Comparison of ENCODE assay signal across 1 mouse cellular context in the genomic region with DNA sequence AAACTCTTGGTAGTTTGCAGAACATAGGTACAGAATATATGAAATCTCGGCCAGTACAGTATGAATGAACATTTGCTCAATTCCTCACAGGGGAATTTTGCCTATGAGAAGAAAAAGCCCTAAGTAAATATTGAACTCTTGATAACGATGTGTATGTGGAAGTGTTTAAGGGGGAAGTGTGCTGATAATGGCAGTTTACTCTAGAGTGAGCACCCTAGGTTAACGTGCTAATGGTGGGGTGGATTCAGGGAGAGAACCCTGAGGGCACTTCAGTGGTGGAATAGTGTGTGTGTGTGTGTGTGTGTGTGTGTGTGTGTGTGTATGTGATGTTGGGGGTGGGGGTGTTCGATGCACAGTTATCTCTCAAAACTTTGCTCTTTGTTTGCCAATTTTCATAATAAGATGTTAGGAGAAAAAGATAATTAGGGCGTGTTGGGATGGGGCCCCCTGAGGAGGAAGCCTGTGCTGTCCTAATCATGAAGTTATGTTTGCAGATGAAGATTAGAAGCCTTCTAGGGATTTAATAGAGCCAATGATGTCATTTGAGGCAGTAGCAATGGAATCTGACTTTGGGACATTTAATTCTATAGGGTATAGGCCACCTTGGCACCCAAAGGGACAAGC.
TF ChIP-seq lines count a peak whose summit lies in the region.

No protein-coding gene starts in this region.

TF ChIP-seq in MEL, 35 proteins besides CTCF, POLR2A, EP300 and RAD21 (continued from another document):
- TF ChIP-seq MYB (IDR thresholded peaks at IDR 0.05; ENCODE audit: low read depth, low read length) (no peak), HCFC1 (IDR thresholded peaks at IDR 0.05; ENCODE audit: low read depth, low read length) (no peak; the same call in 1 of the 2 replicates), NELFE (IDR thresholded peaks at IDR 0.05; ENCODE audit: low read depth, low read length) (peak; percentile 30; the same call in 1 of the 2 replicates), POLR2AphosphoS5 (IDR thresholded peaks at IDR 0.05; ENCODE audit: borderline replicate concordance, low read depth, low read length) (no peak), TCF12 (IDR thresholded peaks at IDR 0.05; ENCODE audit: low read depth, low read length) (peak; percentile 30; the same call in 1 of the 2 replicates), MAZ (IDR thresholded peaks at IDR 0.05; ENCODE audit: low read depth, low read length) (peak; percentile 39; the same call in 1 of the 2 replicates)
